Mouse (Mus musculus): ENCODE results near the gene Pts. TPM values are rescaled to one million over a fixed set of nuclear protein-coding genes. Genes with fewer than 3 reads are reported as not detected.

Gene Pts
- polyA plus RNA-seq, 1 experiment: 58.6 TPM

DNA sequence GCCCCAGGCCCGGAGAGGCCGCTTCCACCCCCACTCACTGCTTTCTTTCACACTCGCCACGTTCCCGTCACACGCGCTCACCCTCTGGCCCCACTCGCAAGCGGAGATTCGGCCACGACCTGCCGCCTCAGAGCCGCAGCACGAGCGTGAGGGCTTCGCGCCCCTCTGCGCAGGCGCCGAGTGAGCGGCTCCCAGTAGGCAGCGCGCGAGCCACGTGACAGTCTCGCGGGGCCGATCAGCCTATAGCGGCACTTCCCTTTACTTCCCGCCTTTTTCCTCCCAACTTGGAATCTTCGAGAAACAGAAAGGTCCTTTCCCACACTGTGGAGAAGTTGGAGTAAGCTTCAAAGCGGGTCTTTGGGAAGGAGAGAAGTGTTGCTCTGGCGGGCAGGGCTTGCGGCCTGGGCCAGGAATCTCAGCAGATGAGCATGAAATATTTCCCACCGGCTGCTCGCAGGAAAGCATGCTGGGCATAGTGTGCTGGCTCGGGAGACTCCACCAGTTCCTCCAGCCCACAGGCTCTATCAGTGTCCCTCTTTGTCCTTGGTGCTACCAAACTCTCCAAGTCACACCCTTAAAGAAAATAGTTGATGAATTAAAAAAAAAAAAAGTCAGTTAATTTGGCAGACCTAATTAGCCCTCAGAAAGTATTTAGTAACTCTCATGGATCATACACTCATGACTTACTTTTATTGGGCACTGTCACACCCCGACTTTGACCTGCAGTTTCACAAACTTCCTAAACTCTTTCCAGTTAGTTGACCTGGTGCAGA lies 32.8 kb upstream of the Pts start, which contains the start of gene Tex12:
Gene Tex12, minus strand, starts transcription at position 181 of the 773 bp plus-strand sequence.
- Histone ChIP-seq H3K4me1 (ENCODE audit: control insufficient read depth, insufficient read depth, low read length) (no peaks in the 10 kb centered on the region), H3K27me3 (replicated peaks; ENCODE audit: control insufficient read depth, insufficient read depth, low read length) (no peaks in the 10 kb centered on the region), H3K4me3 (ENCODE audit: insufficient read depth, low read depth, low read length) (no peak within 1 kb of the TSS), H3K36me3 (ENCODE audit: control insufficient read depth, insufficient read depth, low read length) (no peaks in the 10 kb centered on the region), H3K27ac (ENCODE audit: insufficient read depth, low read depth, low read length) (no peak within 1 kb of the TSS)
- 90% methylated on average over 38 of the region's 38 CpGs for WGBS
- peak; percentile 40 for DNase-seq
- TF ChIP-seq POLR2A (IDR thresholded peaks at IDR 0.05; ENCODE audit: low read depth, low read length) (no peak), CTCF (conservative IDR thresholded peaks at IDR 0.05; ENCODE audit: insufficient read depth, insufficient read length, low read depth, low read length) (no peak)

DNA sequence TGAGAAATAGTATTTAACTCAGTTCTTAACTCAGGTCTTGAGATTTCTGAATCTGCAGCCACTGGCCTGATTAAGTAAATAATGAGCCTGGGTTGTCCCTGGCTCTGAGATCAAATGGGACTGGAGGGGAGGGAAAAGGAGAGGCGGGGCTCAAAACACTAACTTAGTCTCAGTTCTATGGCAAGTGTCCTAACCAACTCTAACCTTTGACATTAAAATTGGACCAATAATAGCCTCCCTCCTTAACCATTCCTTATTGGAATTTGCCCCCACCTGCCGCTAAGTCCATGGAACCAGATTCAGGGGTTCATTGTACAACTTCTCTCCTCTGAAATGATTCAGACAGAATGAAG lies 26.5 kb upstream of the Pts start, which contains the start of gene Bco2:
Gene Bco2, minus strand, starts transcription at position 88 of the 353 bp plus-strand sequence.
- Histone ChIP-seq H3K27ac (ENCODE audit: insufficient read depth, low read depth, low read length) (peak within 1 kb of the TSS; percentile 85), H3K27me3 (replicated peaks; ENCODE audit: control insufficient read depth, insufficient read depth, low read length) (no peaks in the 10 kb centered on the region), H3K4me3 (ENCODE audit: insufficient read depth, low read depth, low read length) (peak within 1 kb of the TSS; percentile 32), H3K36me3 (ENCODE audit: control insufficient read depth, insufficient read depth, low read length) (no peaks in the 10 kb centered on the region), H3K4me1 (ENCODE audit: control insufficient read depth, insufficient read depth, low read length) (peaks cover 7% of the 10 kb centered on the region; the same call in 1 of the 2 replicates)
- TF ChIP-seq POLR2A (IDR thresholded peaks at IDR 0.05; ENCODE audit: low read depth, low read length) (no peak), CTCF (conservative IDR thresholded peaks at IDR 0.05; ENCODE audit: insufficient read depth, insufficient read length, low read depth, low read length) (no peak)
- 26% methylated on average over 2 of the region's 2 CpGs for WGBS
- DNase-seq: peak; percentile 85

DNA sequence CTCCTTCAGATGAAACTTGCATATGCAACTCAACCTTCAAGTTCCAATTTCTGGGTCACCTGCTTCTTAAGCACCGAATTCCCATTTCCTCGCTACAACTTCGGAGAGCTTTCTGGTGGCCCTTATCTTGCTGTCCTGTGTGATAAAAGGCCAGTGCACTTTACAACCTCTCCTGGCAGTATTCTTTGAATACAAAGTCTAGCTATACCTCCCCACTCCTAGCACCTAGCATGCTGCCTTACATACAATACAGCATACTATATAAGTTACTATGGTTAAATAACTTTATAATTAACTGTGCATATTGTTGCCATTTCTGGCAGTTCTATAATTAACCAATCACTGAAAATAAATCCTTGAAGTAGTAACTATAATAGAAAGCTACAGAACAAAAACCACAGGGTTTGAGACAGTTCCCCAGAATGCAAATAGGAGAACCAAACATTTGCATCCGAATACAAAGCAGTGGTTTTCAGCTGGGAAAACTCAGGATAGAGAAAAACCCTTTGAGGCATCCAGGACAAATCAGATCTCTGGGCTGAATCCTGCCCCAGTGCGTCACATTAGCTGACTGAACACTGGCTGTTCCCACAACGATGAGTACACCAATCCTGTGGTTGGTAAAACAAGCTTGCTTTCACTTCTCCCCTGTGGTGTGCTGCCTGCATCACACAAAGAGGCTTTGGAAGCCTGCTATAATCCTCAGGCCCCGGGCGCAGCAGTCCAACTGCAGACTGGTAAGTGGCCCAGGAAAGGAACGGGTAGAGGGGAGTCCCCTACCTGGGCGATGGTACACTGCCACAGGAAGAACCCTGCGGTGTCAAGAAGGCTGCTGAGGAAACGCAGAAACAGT lies 25.9 kb upstream of the Pts start, which contains the start of gene Il18:
Gene Il18, plus strand, starts transcription at position 587 of the 853 bp plus-strand sequence.
- WGBS: 34% methylated on average over 12 of the region's 12 CpGs
- TF ChIP-seq CTCF (conservative IDR thresholded peaks at IDR 0.05; ENCODE audit: insufficient read depth, insufficient read length, low read depth, low read length): no peak
- no peak for TF ChIP-seq POLR2A (IDR thresholded peaks at IDR 0.05; ENCODE audit: low read depth, low read length)
- peak; percentile 55 for DNase-seq
- peaks cover 7% of the 10 kb centered on the region; the same call in 1 of the 2 replicates for H3K4me1 ChIP-seq (ENCODE audit: control insufficient read depth, insufficient read depth, low read length)
- peak within 1 kb of the TSS; percentile 32 for H3K4me3 ChIP-seq (ENCODE audit: insufficient read depth, low read depth, low read length)
- peak within 1 kb of the TSS; percentile 85 for H3K27ac ChIP-seq (ENCODE audit: insufficient read depth, low read depth, low read length)
- H3K36me3 ChIP-seq (ENCODE audit: control insufficient read depth, insufficient read depth, low read length): no peaks in the 10 kb centered on the region
- H3K27me3 ChIP-seq (replicated peaks; ENCODE audit: control insufficient read depth, insufficient read depth, low read length): no peaks in the 10 kb centered on the region

DNA sequence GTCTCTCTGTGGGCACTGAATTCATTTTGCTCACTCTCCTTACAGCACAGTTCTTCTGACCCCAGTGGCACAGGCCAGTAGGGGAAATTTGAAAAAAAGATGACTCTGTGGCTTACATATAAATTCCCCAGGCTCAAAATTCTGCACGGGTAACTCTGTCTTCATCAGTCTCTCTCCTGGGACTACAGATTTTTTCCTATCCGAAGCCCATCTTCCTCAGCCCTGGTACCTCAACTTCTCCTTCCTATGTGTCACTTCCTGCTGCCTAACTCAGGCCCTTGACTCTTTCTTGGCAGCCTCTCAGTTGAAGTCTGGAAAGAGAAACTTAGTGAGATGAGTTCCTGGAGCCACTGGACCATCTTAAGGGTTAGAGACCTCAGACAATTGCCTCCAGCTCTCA lies 25.0 kb upstream of the Pts start:
- 67% methylated on average over 2 of the region's 2 CpGs for WGBS
- H3K36me3 ChIP-seq (ENCODE audit: control insufficient read depth, insufficient read depth, low read length): no peaks in the 10 kb centered on the region
- no peaks in the 10 kb centered on the region for H3K27me3 ChIP-seq (replicated peaks; ENCODE audit: control insufficient read depth, insufficient read depth, low read length)
- H3K4me1 ChIP-seq (ENCODE audit: control insufficient read depth, insufficient read depth, low read length): peaks cover 7% of the 10 kb centered on the region; the same call in 1 of the 2 replicates
- no peak overlapping the region for H3K4me3 ChIP-seq (ENCODE audit: insufficient read depth, low read depth, low read length)
- no peak for TF ChIP-seq POLR2A (IDR thresholded peaks at IDR 0.05; ENCODE audit: low read depth, low read length)
- no peak for TF ChIP-seq CTCF (conservative IDR thresholded peaks at IDR 0.05; ENCODE audit: insufficient read depth, insufficient read length, low read depth, low read length)
- DNase-seq: no peak
- no peak overlapping the region for H3K27ac ChIP-seq (ENCODE audit: insufficient read depth, low read depth, low read length)

DNA sequence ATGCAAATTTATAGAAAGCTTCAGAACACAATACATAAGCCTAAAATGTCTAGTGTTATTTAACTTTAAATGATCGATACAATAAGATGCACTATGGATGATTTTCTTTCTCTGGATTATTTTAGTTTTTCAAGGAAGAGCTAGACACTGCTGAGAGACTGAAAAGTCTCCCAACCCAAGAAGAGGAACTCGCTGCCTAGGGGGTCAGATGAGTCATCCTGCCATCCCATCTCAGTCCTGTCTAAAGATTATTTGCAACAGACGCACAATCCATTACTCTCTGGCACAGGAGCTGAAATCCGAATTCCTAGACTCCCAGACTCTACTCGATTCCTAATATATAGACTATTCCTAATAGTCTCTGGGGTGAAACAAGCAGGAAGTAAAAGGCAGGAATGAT lies 23.7 kb upstream of the Pts start:
- H3K4me3 ChIP-seq (ENCODE audit: insufficient read depth, low read depth, low read length): no peak overlapping the region
- no peak for DNase-seq
- TF ChIP-seq CTCF (conservative IDR thresholded peaks at IDR 0.05; ENCODE audit: insufficient read depth, insufficient read length, low read depth, low read length) (no peak), POLR2A (IDR thresholded peaks at IDR 0.05; ENCODE audit: low read depth, low read length) (no peak)
- WGBS: 67% methylated on average over 5 of the region's 5 CpGs
- no peak overlapping the region for H3K27ac ChIP-seq (ENCODE audit: insufficient read depth, low read depth, low read length)
- no peaks in the 10 kb centered on the region for H3K27me3 ChIP-seq (replicated peaks; ENCODE audit: control insufficient read depth, insufficient read depth, low read length)
- H3K36me3 ChIP-seq (ENCODE audit: control insufficient read depth, insufficient read depth, low read length): no peaks in the 10 kb centered on the region
- H3K4me1 ChIP-seq (ENCODE audit: control insufficient read depth, insufficient read depth, low read length): peaks cover 7% of the 10 kb centered on the region; the same call in 1 of the 2 replicates

DNA sequence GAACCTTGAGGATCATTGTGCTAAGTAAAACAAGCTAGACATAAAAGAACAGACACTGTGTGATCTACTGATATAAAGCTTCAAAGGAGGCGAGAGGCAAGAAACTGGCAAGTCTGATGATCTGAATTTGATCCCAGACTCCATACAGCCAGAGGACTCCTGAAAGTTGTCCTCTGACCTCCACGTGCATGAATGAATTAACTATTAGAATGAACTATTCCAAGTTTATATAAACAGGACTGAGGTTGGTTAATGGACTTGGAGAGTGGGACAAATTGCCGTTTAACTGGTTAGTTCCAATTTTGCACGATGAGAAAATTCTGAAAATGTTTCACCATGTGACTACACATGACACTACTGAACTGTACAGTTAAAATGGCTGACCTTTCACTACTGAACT lies 20.4 kb upstream of the Pts start:
- no peaks in the 10 kb centered on the region for H3K36me3 ChIP-seq (ENCODE audit: control insufficient read depth, insufficient read depth, low read length)
- peak; percentile 61 for DNase-seq
- TF ChIP-seq CTCF (conservative IDR thresholded peaks at IDR 0.05; ENCODE audit: insufficient read depth, insufficient read length, low read depth, low read length) (no peak), POLR2A (IDR thresholded peaks at IDR 0.05; ENCODE audit: low read depth, low read length) (no peak)
- 53% methylated on average over 4 of the region's 4 CpGs for WGBS
- H3K27me3 ChIP-seq (replicated peaks; ENCODE audit: control insufficient read depth, insufficient read depth, low read length): no peaks in the 10 kb centered on the region
- no peak overlapping the region for H3K4me3 ChIP-seq (ENCODE audit: insufficient read depth, low read depth, low read length)
- no peak overlapping the region; the same call in 1 of the 2 replicates for H3K27ac ChIP-seq (ENCODE audit: insufficient read depth, low read depth, low read length)
- H3K4me1 ChIP-seq (ENCODE audit: control insufficient read depth, insufficient read depth, low read length): peaks cover 5% of the 10 kb centered on the region; the same call in 1 of the 2 replicates

All from kidney, adult 2 months (tissue).